Mouse (Mus musculus) Patski (cell line): ENCODE data around the gene Actr3. TPM values are rescaled to one million over a fixed set of nuclear protein-coding genes. Genes with fewer than 3 reads are reported as not detected.
"Not testable (repeated sequence)": the region's sequence is repeated elsewhere in the genome, so short reads cannot be mapped to it uniquely, and the experiment has no call there.

Source experiments
- ATAC-seq: fragments of 100-300 bp; one replicate; pipeline ENCODE4 v1.8.0; 2021
- CTCF ChIA-PET: fragments of 350-600 bp; sonication (Branson Sonifier 250); formaldehyde crosslinking; loops from one replicate; lab custom pipeline; 2022; ENCODE audit warnings: inconsistent platforms; lab: Charles Lee
- POLR2A ChIA-PET: fragments of 350-600 bp; sonication (Branson Sonifier 250); formaldehyde crosslinking; loops from one replicate; lab custom pipeline; 2022; ENCODE audit warnings: antibody characterized with exemption, inconsistent platforms; lab: Charles Lee
- DNase-seq: peaks from one replicate; pipeline ENCODE4 v3.0.0-alpha.2; 2011; ENCODE audit warnings: low read depth, low spot score
- H3K27me3 ChIP-seq: fragments of 371-371 bp; one replicate; pipeline ENCODE4 v1.5.1; 2021
- CTCF ChIP-seq: fragments of 100-300 bp; IDR thresholded peaks from one replicate; pipeline ENCODE4 v1.5.1; 2021
- in situ Hi-C: fragments of 300-500 bp; cut with MboI; formaldehyde crosslinking; loops from 3 replicates; pipeline ENCODE4 v1.11.1; 2018; ENCODE audit warnings: low pct_unique_long_range_greater_than_20kb, mixed read lengths
- polyA plus RNA-seq: library from polyadenylated mRNA; unstranded; gene quantifications from one replicate; pipeline ENCODE4 v1.2.3, GENCODE M21; 2021

Gene Actr3
- polyA plus RNA-seq, 1 experiment from 2014 or later, result 357 TPM

- DNase-seq (no peak), ATAC-seq (no peak)
- H3K27me3 ChIP-seq, result no peaks in the 10 kb centered on the region
- ChIA-PET POLR2A (no interaction called here), CTCF (interaction anchor here (1.5 kb wide), 1 partner anchor 13 kb away, joined by 7 read pairs; no protein-coding TSS in a partner anchor)
- in situ Hi-C loops, result no loop called here
- no peak for TF ChIP-seq CTCF
Observed at GRCm38 (mm10) chr1:125419906-125420305, 15.6 kb downstream of the Actr3 start.

- no peak for ATAC-seq
- CTCF ChIA-PET, result interaction anchor here (1.5 kb wide), 1 partner anchor 12 kb away, joined by 7 read pairs; no protein-coding TSS in a partner anchor
- in situ Hi-C loops, result no loop called here
Observed at GRCm38 (mm10) chr1:125418732-125419131, 16.8 kb downstream of the Actr3 start.

GRCm38 (mm10) chr1:125407220-125407619 lies 28.3 kb downstream of the Actr3 start:
- ChIA-PET POLR2A (no interaction called here), CTCF (interaction anchor here (1.3 to 1.9 kb wide), 4 partner anchors 7 to 26 kb away, joined by 3 to 7 read pairs (median 4); no protein-coding TSS in a partner anchor)
- DNase-seq (no peak), ATAC-seq (no peak)
- no peak for TF ChIP-seq CTCF
- in situ Hi-C loops, result no loop called here
- no peaks in the 10 kb centered on the region for H3K27me3 ChIP-seq

More at GRCm38 (mm10) chr1:125418732-125419131, 16.8 kb downstream of the Actr3 start:
- DNase-seq, result no peak
- POLR2A ChIA-PET, result no interaction called here
- no peaks in the 10 kb centered on the region for H3K27me3 ChIP-seq
- no peak for TF ChIP-seq CTCF

GRCm38 (mm10) chr1:125395391-125395790 lies 40.1 kb downstream of the Actr3 start:
- CTCF ChIA-PET, result no interaction called here

GRCm38 (mm10) chr1:125393324-125393723 lies 42.2 kb downstream of the Actr3 start:
- CTCF ChIA-PET, H3K27me3 ChIP-seq, in situ Hi-C loops, POLR2A ChIA-PET, DNase-seq, ATAC-seq: not testable (repeated sequence)

More at GRCm38 (mm10) chr1:125395391-125395790, 40.1 kb downstream of the Actr3 start:
- in situ Hi-C loops, result no loop called here
- POLR2A ChIA-PET, result no interaction called here
- DNase-seq (no peak), ATAC-seq (no peak)
- no peaks in the 10 kb centered on the region for H3K27me3 ChIP-seq
- no peak for TF ChIP-seq CTCF

GRCm38 (mm10) chr1:125390065-125390754 lies 45.3 kb downstream of the Actr3 start:
- DNase-seq, in situ Hi-C loops, H3K27me3 ChIP-seq: not testable (repeated sequence)
- ChIA-PET CTCF (interaction anchor here (1.3 kb wide), 1 partner anchor 10 kb away, joined by 3 read pairs; no protein-coding TSS in a partner anchor), POLR2A (interaction anchor here (0.8 kb wide), 1 partner anchor 10 kb away, joined by 4 read pairs; no protein-coding TSS in a partner anchor)
- peak; percentile 18 for ATAC-seq

GRCm38 (mm10) chr1:125389634-125390033 lies 45.9 kb downstream of the Actr3 start:
- ATAC-seq, DNase-seq, H3K27me3 ChIP-seq, POLR2A ChIA-PET, CTCF ChIA-PET, in situ Hi-C loops: not testable (repeated sequence)

GRCm38 (mm10) chr1:125388370-125388769 lies 47.2 kb downstream of the Actr3 start:
- in situ Hi-C loops, result no loop called here
- no peaks in the 10 kb centered on the region for H3K27me3 ChIP-seq
- DNase-seq, result no peak
- no peak for TF ChIP-seq CTCF
- POLR2A ChIA-PET, result no interaction called here
- CTCF ChIA-PET, result interaction anchor here (1.0 kb wide), 2 partner anchors 10 to 121 kb away, joined by 3 to 5 read pairs; no protein-coding TSS in a partner anchor
- no peak for ATAC-seq

- ChIA-PET POLR2A (no interaction called here), CTCF (no interaction called here)
- no peak for DNase-seq
- peak; percentile 45 for ATAC-seq
- no peak for TF ChIP-seq CTCF
- H3K27me3 ChIP-seq, result no peaks in the 10 kb centered on the region
- in situ Hi-C loops, result no loop called here
Observed at GRCm38 (mm10) chr1:125386217-125386616, 49.3 kb downstream of the Actr3 start.

- POLR2A ChIA-PET, result no interaction called here
- in situ Hi-C loops, result no loop called here
- H3K27me3 ChIP-seq, result no peaks in the 10 kb centered on the region
- CTCF ChIA-PET, result interaction anchor here (1.5 kb wide), 1 partner anchor 12 kb away, joined by 5 read pairs; no protein-coding TSS in a partner anchor
- DNase-seq (no peak), ATAC-seq (no peak)
- TF ChIP-seq CTCF, result peak; percentile 52
Observed at GRCm38 (mm10) chr1:125382622-125383021, 52.9 kb downstream of the Actr3 start.

- DNase-seq (no peak), ATAC-seq (no peak)
- in situ Hi-C loops, result no loop called here
- TF ChIP-seq CTCF, result no peak
- POLR2A ChIA-PET, result no interaction called here
- CTCF ChIA-PET, result no interaction called here
- H3K27me3 ChIP-seq, result no peaks in the 10 kb centered on the region
Observed at GRCm38 (mm10) chr1:125378889-125379288, 56.6 kb downstream of the Actr3 start.
